Mouse (Mus musculus): ENCODE data around the gene Foxn3.

Gene Foxn3

GRCm38 (mm10) chr12:99563219-99564059, at the start of gene Foxn3:
TSS of gene Foxn3 (minus strand) at chr12:99563582.
- peak; percentile 86 for DNase-seq (ENCODE audit: low spot score)

GRCm38 (mm10) chr12:99612181-99612871, 48.9 kb upstream of the Foxn3 start:
- DNase-seq (ENCODE audit: low spot score): no peak

- no peak for DNase-seq (ENCODE audit: low spot score)
Observed at GRCm38 (mm10) chr12:99610868-99611267, 47.5 kb upstream of the Foxn3 start.

GRCm38 (mm10) chr12:99610069-99610815, 46.9 kb upstream of the Foxn3 start:
- no peak for DNase-seq (ENCODE audit: low spot score)

- no peak for DNase-seq (ENCODE audit: low spot score)
Observed at GRCm38 (mm10) chr12:99609643-99610042, 46.3 kb upstream of the Foxn3 start.

- no peak for DNase-seq (ENCODE audit: low spot score)
Observed at GRCm38 (mm10) chr12:99608279-99608955, 45.0 kb upstream of the Foxn3 start.

- DNase-seq (ENCODE audit: low spot score): peak; percentile 53
Observed at GRCm38 (mm10) chr12:99603381-99603780, 40.0 kb upstream of the Foxn3 start.

- DNase-seq (ENCODE audit: low spot score): no peak
Observed at GRCm38 (mm10) chr12:99601841-99602240, 38.5 kb upstream of the Foxn3 start.

- DNase-seq (ENCODE audit: low spot score): no peak
Observed at GRCm38 (mm10) chr12:99601392-99601791, 38.0 kb upstream of the Foxn3 start.

GRCm38 (mm10) chr12:99599606-99600005, 36.2 kb upstream of the Foxn3 start:
- DNase-seq (ENCODE audit: low spot score): no peak

GRCm38 (mm10) chr12:99596397-99596796, 33.0 kb upstream of the Foxn3 start:
- no peak for DNase-seq (ENCODE audit: low spot score)

GRCm38 (mm10) chr12:99587338-99587737, 24.0 kb upstream of the Foxn3 start:
- no peak for DNase-seq (ENCODE audit: low spot score)

GRCm38 (mm10) chr12:99579989-99580388, 16.6 kb upstream of the Foxn3 start:
- no peak for DNase-seq (ENCODE audit: low spot score)

- DNase-seq (ENCODE audit: low spot score): no peak
Observed at GRCm38 (mm10) chr12:99576682-99577081, 13.3 kb upstream of the Foxn3 start.

- no peak for DNase-seq (ENCODE audit: low spot score)
Observed at GRCm38 (mm10) chr12:99574299-99574698, 10.9 kb upstream of the Foxn3 start.

GRCm38 (mm10) chr12:99573036-99573435, 9.7 kb upstream of the Foxn3 start:
- DNase-seq (ENCODE audit: low spot score): no peak

- DNase-seq (ENCODE audit: low spot score): no peak
Observed at GRCm38 (mm10) chr12:99571999-99572398, 8.6 kb upstream of the Foxn3 start.

GRCm38 (mm10) chr12:99570197-99570956, 7.0 kb upstream of the Foxn3 start:
- no peak for DNase-seq (ENCODE audit: low spot score)

GRCm38 (mm10) chr12:99565606-99566005, 2.2 kb upstream of the Foxn3 start:
- DNase-seq (ENCODE audit: low spot score): no peak

- DNase-seq (ENCODE audit: low spot score): peak; percentile 57
Observed at GRCm38 (mm10) chr12:99564301-99564910, 1.0 kb upstream of the Foxn3 start.

- peak; percentile 71 for DNase-seq (ENCODE audit: low spot score)
Observed at GRCm38 (mm10) chr12:99562867-99563189, 554 bp downstream of the Foxn3 start.

All from embryo, embryonic 10.5 days (tissue).